Mouse (Mus musculus): ENCODE results near the gene Rnaset2b. TPM values are rescaled to one million over a fixed set of nuclear protein-coding genes. Genes with fewer than 3 reads are reported as not detected.
"Not testable (repeated sequence)": the region's sequence is repeated elsewhere in the genome, so short reads cannot be mapped to it uniquely, and the experiment has no call there.

The Rnaset2b gene
- polyA plus RNA-seq, 1 experiment from 2014 or later, result 386 TPM

- not testable (repeated sequence) for H3K4me1 ChIP-seq (ENCODE audit: insufficient read depth, low read length); H3K36me3 ChIP-seq (ENCODE audit: insufficient read depth, low read length); H3K9me3 ChIP-seq (ENCODE audit: low read length); H3K27me3 ChIP-seq (ENCODE audit: insufficient read depth, low read length); H3K9ac ChIP-seq (replicated peaks; ENCODE audit: low read length)
- 1% methylated on average over 16 of the region's 48 CpGs for WGBS
- peak overlapping the region; percentile 53; the same call in 1 of the 2 replicates for H3K27ac ChIP-seq (ENCODE audit: low read length)
- H3K4me3 ChIP-seq (ENCODE audit: low read length), result peak overlapping the region; percentile 38
- peak overlapping the region; percentile 48 for H3K4me2 ChIP-seq (replicated peaks; ENCODE audit: low read depth, low read length)
- ATAC-seq (ENCODE audit: low FRiP score, low TSS enrichment), result peak; percentile 94
Measured at GRCm38 (mm10) chr17:6961181-6962000, 9.0 kb upstream of the Rnaset2b start.

GRCm38 (mm10) chr17:6962339-6962738, 8.1 kb upstream of the Rnaset2b start:
- not testable (repeated sequence) for H3K4me1 ChIP-seq (ENCODE audit: insufficient read depth, low read length); H3K9ac ChIP-seq (replicated peaks; ENCODE audit: low read length); H3K9me3 ChIP-seq (ENCODE audit: low read length); H3K27me3 ChIP-seq (ENCODE audit: insufficient read depth, low read length); H3K27ac ChIP-seq (ENCODE audit: low read length); ATAC-seq (ENCODE audit: low FRiP score, low TSS enrichment); H3K4me3 ChIP-seq (ENCODE audit: low read length); H3K4me2 ChIP-seq (replicated peaks; ENCODE audit: low read depth, low read length); H3K36me3 ChIP-seq (ENCODE audit: insufficient read depth, low read length)
- WGBS, result 62% methylated on average over 3 of the region's 6 CpGs

- H3K27me3 ChIP-seq (ENCODE audit: insufficient read depth, low read length); ATAC-seq (ENCODE audit: low FRiP score, low TSS enrichment); H3K36me3 ChIP-seq (ENCODE audit: insufficient read depth, low read length); H3K9ac ChIP-seq (replicated peaks; ENCODE audit: low read length); H3K4me2 ChIP-seq (replicated peaks; ENCODE audit: low read depth, low read length); H3K4me1 ChIP-seq (ENCODE audit: insufficient read depth, low read length); H3K9me3 ChIP-seq (ENCODE audit: low read length); H3K27ac ChIP-seq (ENCODE audit: low read length); H3K4me3 ChIP-seq (ENCODE audit: low read length): not testable (repeated sequence)
- 59% methylated on average over 4 of the region's 4 CpGs for WGBS
Measured at GRCm38 (mm10) chr17:6962936-6963335, 7.5 kb upstream of the Rnaset2b start.

GRCm38 (mm10) chr17:6965364-6965763, 5.1 kb upstream of the Rnaset2b start:
- not testable (repeated sequence) for H3K9me3 ChIP-seq (ENCODE audit: low read length); H3K36me3 ChIP-seq (ENCODE audit: insufficient read depth, low read length); H3K9ac ChIP-seq (replicated peaks; ENCODE audit: low read length); ATAC-seq (ENCODE audit: low FRiP score, low TSS enrichment); H3K27ac ChIP-seq (ENCODE audit: low read length); H3K27me3 ChIP-seq (ENCODE audit: insufficient read depth, low read length); H3K4me3 ChIP-seq (ENCODE audit: low read length); H3K4me2 ChIP-seq (replicated peaks; ENCODE audit: low read depth, low read length); H3K4me1 ChIP-seq (ENCODE audit: insufficient read depth, low read length)
- 6% methylated on average over 6 of the region's 6 CpGs for WGBS

GRCm38 (mm10) chr17:6967673-6968072, 2.8 kb upstream of the Rnaset2b start:
- not testable (repeated sequence) for H3K4me3 ChIP-seq (ENCODE audit: low read length); H3K9ac ChIP-seq (replicated peaks; ENCODE audit: low read length); H3K27me3 ChIP-seq (ENCODE audit: insufficient read depth, low read length); H3K4me1 ChIP-seq (ENCODE audit: insufficient read depth, low read length); H3K4me2 ChIP-seq (replicated peaks; ENCODE audit: low read depth, low read length); H3K9me3 ChIP-seq (ENCODE audit: low read length); H3K36me3 ChIP-seq (ENCODE audit: insufficient read depth, low read length); H3K27ac ChIP-seq (ENCODE audit: low read length); ATAC-seq (ENCODE audit: low FRiP score, low TSS enrichment)
- WGBS, result no CpG with 5 or more reads among the region's 1 CpGs

- H3K9ac ChIP-seq (replicated peaks; ENCODE audit: low read length); H3K4me2 ChIP-seq (replicated peaks; ENCODE audit: low read depth, low read length); H3K27ac ChIP-seq (ENCODE audit: low read length); H3K4me1 ChIP-seq (ENCODE audit: insufficient read depth, low read length); H3K27me3 ChIP-seq (ENCODE audit: insufficient read depth, low read length); H3K9me3 ChIP-seq (ENCODE audit: low read length); H3K36me3 ChIP-seq (ENCODE audit: insufficient read depth, low read length); H3K4me3 ChIP-seq (ENCODE audit: low read length); ATAC-seq (ENCODE audit: low FRiP score, low TSS enrichment): not testable (repeated sequence)
- WGBS, result 75% methylated on average over 8 of the region's 8 CpGs
Measured at GRCm38 (mm10) chr17:6971238-6971637, 804 bp downstream of the Rnaset2b start.

- H3K27me3 ChIP-seq (ENCODE audit: insufficient read depth, low read length); H3K9ac ChIP-seq (replicated peaks; ENCODE audit: low read length); ATAC-seq (ENCODE audit: low FRiP score, low TSS enrichment); H3K4me1 ChIP-seq (ENCODE audit: insufficient read depth, low read length); H3K4me2 ChIP-seq (replicated peaks; ENCODE audit: low read depth, low read length); H3K27ac ChIP-seq (ENCODE audit: low read length); H3K4me3 ChIP-seq (ENCODE audit: low read length); H3K36me3 ChIP-seq (ENCODE audit: insufficient read depth, low read length); H3K9me3 ChIP-seq (ENCODE audit: low read length): not testable (repeated sequence)
- 60% methylated on average over 4 of the region's 4 CpGs for WGBS
Measured at GRCm38 (mm10) chr17:6972836-6973396, 2.5 kb downstream of the Rnaset2b start.

- not testable (repeated sequence) for H3K4me3 ChIP-seq (ENCODE audit: low read length); H3K4me2 ChIP-seq (replicated peaks; ENCODE audit: low read depth, low read length); H3K27ac ChIP-seq (ENCODE audit: low read length); H3K4me1 ChIP-seq (ENCODE audit: insufficient read depth, low read length); H3K27me3 ChIP-seq (ENCODE audit: insufficient read depth, low read length); H3K36me3 ChIP-seq (ENCODE audit: insufficient read depth, low read length); ATAC-seq (ENCODE audit: low FRiP score, low TSS enrichment); H3K9me3 ChIP-seq (ENCODE audit: low read length); H3K9ac ChIP-seq (replicated peaks; ENCODE audit: low read length)
- WGBS, result 61% methylated on average over 3 of the region's 3 CpGs
Measured at GRCm38 (mm10) chr17:6974985-6975384, 4.6 kb downstream of the Rnaset2b start.

GRCm38 (mm10) chr17:6978287-6979248, 8.1 kb downstream of the Rnaset2b start, which contains the start of gene Gm49721:
Gene Gm49721, plus strand, starts transcription at chr17:6978904.
- H3K27ac ChIP-seq (ENCODE audit: low read length), result 0 out of 2 replicates have a peak within 1 kb of the TSS, but pooled peaks have one; percentile 53
- ATAC-seq (ENCODE audit: low FRiP score, low TSS enrichment), result peak; percentile 98
- H3K27me3 ChIP-seq (ENCODE audit: insufficient read depth, low read length); H3K4me1 ChIP-seq (ENCODE audit: insufficient read depth, low read length); H3K36me3 ChIP-seq (ENCODE audit: insufficient read depth, low read length); H3K9me3 ChIP-seq (ENCODE audit: low read length): not testable (repeated sequence)
- peak within 1 kb of the TSS; percentile 72 for H3K9ac ChIP-seq (replicated peaks; ENCODE audit: low read length)
- WGBS, result 1% methylated on average over 31 of the region's 68 CpGs
- H3K4me3 ChIP-seq (ENCODE audit: low read length), result peak within 1 kb of the TSS; percentile 55
- peak within 1 kb of the TSS; percentile 51 for H3K4me2 ChIP-seq (replicated peaks; ENCODE audit: low read depth, low read length)
